8 mouse cellular contexts compared by ENCODE assay signal in genomic region chr4:141591547-141591946, GRCm38 (mm10). TPM values are rescaled to one million over a fixed set of nuclear protein-coding genes. Genes with fewer than 3 reads are reported as not detected.
DNase-seq lines count a peak whose midpoint lies in the region; ATAC-seq and TF ChIP-seq lines count a peak whose summit lies in the region.
"Had no signal": no experiment of that assay in that cellular context is flagged by ENCODE, and none has a peak within 500 bp of the region (broad histone marks: within the 10 kb centered on the region; RNA-seq: fewer than 3 reads in every experiment).

No protein-coding gene starts in this region.

- TF ChIP-seq POLR2A in cortical plate, adult 2 months (IDR thresholded peaks at IDR 0.05; ENCODE audit: extremely low read depth, insufficient read depth, low read length) = no peak

- H3K27ac ChIP-seq in cortical plate, adult 2 months (ENCODE audit: insufficient read depth, low read length) = no peak overlapping the region

- no peaks in the 10 kb centered on the region for H3K9me3 ChIP-seq in G1E (replicated peaks)

- peaks cover 23% of the 10 kb centered on the region for H3K27me3 ChIP-seq in G1E (ENCODE audit: insufficient read depth, low read length)

- H3K4me1 ChIP-seq in G1E (ENCODE audit: insufficient read depth, low read depth, low read length) = peaks cover 9% of the 10 kb centered on the region
- no peaks in the 10 kb centered on the region for H3K4me1 ChIP-seq in cortical plate, adult 2 months (ENCODE audit: control insufficient read depth, insufficient read depth, low read length)

- H3K36me3 ChIP-seq in G1E (replicated peaks) = no peaks in the 10 kb centered on the region

- DNase-seq in kidney, postnatal 4 days = peak; percentile 71 to 73
- no peak for DNase-seq in kidney, postnatal 14 days
- DNase-seq in G1E (ENCODE audit: low spot score) = no peak
- no peak for DNase-seq in frontal cortex, postnatal 36 days (ENCODE audit: low spot score in 2 of 2)
- DNase-seq in gastrocnemius, adult 8-10 months (ENCODE audit: low spot score in 2 of 2) = no peak

- peak; percentile 78 for TF ChIP-seq CTCF in G1E (IDR thresholded peaks at IDR 0.05; ENCODE audit: low read depth, low read length)
- peak; percentile 48 for TF ChIP-seq CTCF in cortical plate, adult 2 months (IDR thresholded peaks at IDR 0.05; ENCODE audit: extremely low read depth, insufficient read depth, low read length)

- no peak overlapping the region for H3K4me3 ChIP-seq in G1E (ENCODE audit: low read depth, low read length)
- no peak overlapping the region for H3K4me3 ChIP-seq in cortical plate, adult 2 months (ENCODE audit: insufficient read depth, low read length)
- H3K4me3 ChIP-seq: megakaryocyte, embryonic 14.5 days had no signal

- ATAC-seq in G1E (ENCODE audit: extremely low read depth, insufficient number of reproducible peaks, low FRiP score, poor library complexity, severe bottlenecking) = no peak; the same call in 1 of the 2 replicates
- peak; percentile 87 for ATAC-seq in megakaryocyte progenitor cell, adult 5-6 weeks (replicated peaks; ENCODE audit: poor library complexity)

RNA-seq across cellular contexts. Expression of gene Fblim1, which starts 14.3 kb away (rescaled TPM):
- total RNA-seq in G1E (2014; fragmentation: Nextera tagmentation) = not detected in 2 replicates
- total RNA-seq in G1E (2017) = 0.11 TPM in 1 of 2 replicates, not detected in the other
- not detected in 2 replicates for polyA plus RNA-seq in G1E (2012)
- 1.0 and 1.3 TPM in 2 replicates for polyA plus RNA-seq in cortical plate, adult 2 months (2012; rRNA removed)
- not detected in 2 replicates for total RNA-seq in megakaryocyte progenitor cell, adult 5-6 weeks (2015)
- 0.07 TPM in 1 of 2 replicates, not detected in the other for total RNA-seq in megakaryocyte progenitor cell, adult 5-6 weeks (2017)
- 1 to 10 TPM in 2 of 4 experiments, under 1 TPM in 2; 0.46 to 2.2 (median 0.94) TPM for total RNA-seq in gastrocnemius, adult 8-10 months (2022)

RNA-seq across cellular contexts. Expression of gene Tmem82, which starts 26.9 kb away (rescaled TPM):
- total RNA-seq in G1E (2014; fragmentation: Nextera tagmentation) (not detected in 2 replicates), G1E (2017) (0.11 TPM in 1 of 2 replicates, not detected in the other)
- not detected in 2 replicates for polyA plus RNA-seq in G1E (2012)
- 0.40 and 0.68 TPM in 2 replicates for polyA plus RNA-seq in cortical plate, adult 2 months (2012; rRNA removed)
- total RNA-seq in megakaryocyte progenitor cell, adult 5-6 weeks (2015) = 0.10 and 0.76 TPM in 2 replicates
- total RNA-seq in megakaryocyte progenitor cell, adult 5-6 weeks (2017) = 0.46 and 1.6 TPM in 2 replicates
- total RNA-seq in gastrocnemius, adult 8-10 months (2022) = under 1 TPM; 0.16 to 0.46 (median 0.31) TPM

RNA-seq across cellular contexts. Expression of gene Slc25a34, which starts 32.1 kb away (rescaled TPM):
- total RNA-seq in G1E (2014; fragmentation: Nextera tagmentation) (not detected in 2 replicates), G1E (2017) (0.12 and 0.16 TPM in 2 replicates)
- not detected in 2 replicates for polyA plus RNA-seq in G1E (2012)
- polyA plus RNA-seq in cortical plate, adult 2 months (2012; rRNA removed) = 6.5 and 6.7 TPM in 2 replicates
- total RNA-seq in megakaryocyte progenitor cell, adult 5-6 weeks (2015) = not detected in 2 replicates
- not detected in 2 replicates for total RNA-seq in megakaryocyte progenitor cell, adult 5-6 weeks (2017)
- total RNA-seq in gastrocnemius, adult 8-10 months (2022) = 10 to 100 TPM in 3 of 4 experiments, 1 to 10 TPM in 1; 9.2 to 14.0 (median 12.3) TPM

RNA-seq across cellular contexts. Expression of gene Spen, which starts 53.1 kb away (rescaled TPM):
- 100 and 118 TPM in 2 replicates for total RNA-seq in G1E (2014; fragmentation: Nextera tagmentation)
- total RNA-seq in G1E (2017) = 19.2 and 21.4 TPM in 2 replicates
- 149 and 188 TPM in 2 replicates for polyA plus RNA-seq in G1E (2012)
- 12.4 and 13.0 TPM in 2 replicates for polyA plus RNA-seq in cortical plate, adult 2 months (2012; rRNA removed)
- 28.4 and 35.6 TPM in 2 replicates for total RNA-seq in megakaryocyte progenitor cell, adult 5-6 weeks (2015)
- 22.8 and 29.0 TPM in 2 replicates for total RNA-seq in megakaryocyte progenitor cell, adult 5-6 weeks (2017)
- 10 to 100 TPM; 17.0 to 23.9 (median 23.5) TPM for total RNA-seq in gastrocnemius, adult 8-10 months (2022)

Comparison
In these comparisons a context has a peak if more than half of its experiments do, and no peak if none do; other contexts are left out.
1. DNase-seq: peak in kidney, postnatal 4 days (2 of 2); none in kidney, postnatal 14 days (single experiment), G1E (single experiment), frontal cortex, postnatal 36 days (0 of 2) and gastrocnemius, adult 8-10 months (0 of 2).
2. RNA of gene Slc25a34, which starts 32.1 kb away (total RNA-seq): 9.2 to 14.0 TPM in gastrocnemius, adult 8-10 months; 0.12 to 0.16 TPM in G1E and not detected in megakaryocyte progenitor cell, adult 5-6 weeks; every median in the first group is over 4 times any median in the second.